Mouse (Mus musculus) bone marrow, adult 2 months (tissue): ENCODE results near the gene Sema6c.

Source experiments
- CTCF ChIP-seq: fragments of 200-500 bp; IDR thresholded peaks from 2 replicates; pipeline ENCODE4 v1.5.1; 2011; ENCODE audit warnings: low read length, control low read depth; ENCODE audit not compliant: control insufficient read depth, insufficient read depth
- POLR2A ChIP-seq: fragments of 200-500 bp; IDR thresholded peaks from 2 replicates; pipeline ENCODE4 v1.6.1; 2011; ENCODE audit warnings: low read depth, mild to moderate bottlenecking, control low read depth, low read length, borderline replicate concordance; ENCODE audit not compliant: control insufficient read depth

DNA sequence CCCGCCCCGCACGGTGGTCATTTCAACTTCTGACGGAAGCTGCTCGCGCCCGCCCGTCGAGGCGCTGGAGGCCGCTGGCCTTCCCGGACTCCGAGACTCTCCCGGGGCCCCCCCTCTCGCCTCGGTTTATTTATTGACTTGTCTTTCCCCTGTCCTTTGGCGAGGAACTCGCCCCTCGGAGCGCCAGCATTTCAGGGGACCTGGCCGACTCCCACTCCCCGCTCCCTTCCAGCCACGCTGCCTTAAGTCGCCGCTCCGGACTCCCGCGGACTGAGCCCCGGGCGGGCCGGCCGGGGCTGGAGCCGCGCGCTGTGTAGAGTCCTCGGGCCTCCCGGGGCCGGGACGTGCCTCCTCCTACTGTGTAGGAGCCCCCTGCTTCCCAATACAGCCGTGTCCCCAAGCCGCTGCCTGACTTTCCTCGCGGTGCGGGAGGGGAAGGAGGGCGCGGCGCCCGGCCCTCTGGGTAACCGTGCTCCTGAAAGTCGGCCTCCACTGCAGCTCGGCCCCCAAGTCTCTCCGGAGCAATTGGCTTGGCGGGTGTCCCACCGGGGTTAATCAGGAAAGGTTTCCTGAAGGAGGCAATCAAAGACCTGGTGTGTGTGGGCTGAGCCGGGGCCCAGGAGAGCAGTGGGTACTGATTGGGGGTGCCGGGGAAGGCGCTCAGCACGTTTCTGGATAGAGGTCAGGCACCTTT lies 13.1 kb downstream of the Sema6c start:
- TF ChIP-seq POLR2A (no peak), CTCF (no peak)
